Mouse (Mus musculus): ENCODE data around the gene Alox5. TPM values are rescaled to one million over a fixed set of nuclear protein-coding genes. Genes with fewer than 3 reads are reported as not detected.

Alox5 gene
- polyA plus RNA-seq, 1 experiment from 2014 or later = 2.6 TPM

DNA sequence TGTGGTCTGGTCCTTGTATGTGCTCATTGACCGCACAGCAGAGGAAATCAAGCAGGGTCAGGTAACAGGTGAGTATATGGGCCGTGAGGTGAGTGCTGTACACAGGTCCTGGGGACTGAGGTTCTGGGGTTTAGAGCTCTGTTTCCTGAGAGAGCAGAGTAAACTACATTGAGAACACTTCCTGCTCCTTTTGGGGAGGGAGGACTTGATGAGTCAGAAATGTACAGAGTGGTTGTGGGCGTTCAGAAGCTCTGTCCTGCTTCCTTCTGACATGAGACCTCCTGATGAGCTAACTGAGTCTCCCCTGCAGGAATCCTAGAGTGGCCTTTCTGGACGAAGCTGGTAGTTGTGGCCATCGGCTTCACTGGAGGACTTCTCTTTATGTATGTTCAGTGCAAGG lies 55.3 kb downstream of the Alox5 start:
- Histone ChIP-seq H3K27ac (ENCODE audit: poor library complexity, severe bottlenecking) (no peak overlapping the region), H3K9ac (no peak overlapping the region), H3K4me1 (replicated peaks) (no peaks in the 10 kb centered on the region), H3K4me3 (no peak overlapping the region), H3K4me2 (no peak overlapping the region), H3K9me3 (replicated peaks) (no peaks in the 10 kb centered on the region), H3K36me3 (peaks cover 46% of the 10 kb centered on the region), H3K27me3 (replicated peaks) (no peaks in the 10 kb centered on the region)
- no peak for ATAC-seq (ENCODE audit: insufficient number of reproducible peaks, low FRiP score)
- WGBS = 84% methylated on average over 5 of the region's 5 CpGs

DNA sequence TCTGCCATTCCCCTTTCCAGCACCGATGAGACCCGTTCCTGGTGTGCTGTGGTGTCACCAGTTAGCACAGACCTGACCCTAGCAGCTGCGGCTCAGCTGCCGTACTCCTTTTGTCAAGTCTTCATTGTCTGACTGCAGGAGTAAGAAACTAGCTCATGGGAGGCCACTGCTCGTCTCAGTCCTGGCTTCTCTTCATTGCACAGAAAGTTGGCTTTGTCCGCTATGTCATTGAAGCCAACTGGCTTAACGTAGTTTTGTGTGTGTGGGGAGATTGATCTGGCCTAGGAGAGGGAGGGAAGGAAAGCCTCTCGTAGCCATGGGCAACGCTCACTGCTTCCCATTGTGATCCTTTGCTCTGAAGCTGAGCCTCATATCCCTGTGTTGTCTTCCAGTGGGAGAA lies 55.7 kb downstream of the Alox5 start:
- Histone ChIP-seq H3K4me3 (no peak overlapping the region), H3K27me3 (replicated peaks) (no peaks in the 10 kb centered on the region), H3K4me1 (replicated peaks) (no peaks in the 10 kb centered on the region), H3K9ac (no peak overlapping the region), H3K36me3 (peaks cover 41% of the 10 kb centered on the region), H3K4me2 (no peak overlapping the region), H3K9me3 (replicated peaks) (no peaks in the 10 kb centered on the region), H3K27ac (ENCODE audit: poor library complexity, severe bottlenecking) (no peak overlapping the region)
- 90% methylated on average over 9 of the region's 9 CpGs for WGBS
- ATAC-seq (ENCODE audit: insufficient number of reproducible peaks, low FRiP score) = no peak

DNA sequence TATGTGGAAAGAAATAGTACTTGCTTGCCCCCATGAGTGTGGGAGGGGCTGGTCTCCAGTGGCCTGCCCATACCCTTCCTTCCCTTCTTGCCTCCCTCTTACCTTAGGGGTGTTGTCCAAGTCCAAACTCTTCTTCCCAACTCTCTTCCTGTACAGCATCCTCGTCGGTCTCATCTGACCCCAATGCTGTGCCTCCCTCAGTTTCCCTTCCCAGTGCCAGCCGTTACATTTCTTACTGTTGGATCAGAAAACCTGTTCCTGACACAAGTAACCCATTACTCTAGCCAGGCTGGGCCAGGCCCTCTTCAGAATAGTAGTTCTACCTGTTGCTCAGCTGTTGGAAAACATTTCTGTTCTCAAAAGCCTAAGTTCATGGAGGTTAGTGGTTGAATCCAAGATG lies 58.6 kb downstream of the Alox5 start:
- WGBS = 92% methylated on average over 3 of the region's 3 CpGs

DNA sequence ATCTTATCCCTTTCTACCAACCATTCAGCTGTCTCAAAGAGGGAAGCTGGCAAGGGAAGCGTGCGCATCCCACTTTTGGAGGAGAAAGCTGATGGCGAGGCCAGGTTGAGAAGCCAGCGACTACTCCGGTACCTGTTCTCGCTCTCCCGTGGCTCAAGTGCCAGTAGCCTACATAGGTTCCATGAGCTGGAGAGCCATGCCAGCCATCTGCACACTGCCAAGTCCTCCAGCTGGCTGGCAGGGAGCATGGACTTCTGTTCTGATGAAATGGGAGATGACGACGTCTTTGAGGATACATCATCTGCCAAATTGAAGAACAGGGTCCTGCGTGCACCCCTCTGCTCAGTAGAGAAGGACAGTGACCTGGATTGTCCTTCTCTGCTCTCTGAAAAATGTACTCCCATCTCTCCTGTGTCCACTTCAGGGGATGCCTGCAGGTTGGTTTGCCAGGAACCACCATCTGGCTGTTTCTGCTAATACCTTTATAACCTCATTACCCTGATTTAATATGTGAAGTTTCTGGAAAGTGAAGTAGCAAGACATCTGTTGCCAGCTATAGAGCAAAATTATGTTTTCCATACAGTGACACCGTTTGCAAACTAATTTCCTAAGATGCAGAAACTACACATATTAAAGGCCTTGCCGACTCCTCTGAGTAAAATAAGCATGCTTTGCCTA lies 59.1 kb downstream of the Alox5 start:
- H3K4me3 ChIP-seq = no peak overlapping the region
- no peak overlapping the region for H3K9ac ChIP-seq
- no peaks in the 10 kb centered on the region for H3K27me3 ChIP-seq (replicated peaks)
- peaks cover 23% of the 10 kb centered on the region for H3K36me3 ChIP-seq
- no peaks in the 10 kb centered on the region for H3K9me3 ChIP-seq (replicated peaks)
- ATAC-seq (ENCODE audit: insufficient number of reproducible peaks, low FRiP score) = no peak
- 0 out of 2 replicates have a peak, but pooled peaks cover 7% of the 10 kb centered on the region for H3K4me1 ChIP-seq (replicated peaks)
- H3K4me2 ChIP-seq = no peak overlapping the region
- no peak overlapping the region for H3K27ac ChIP-seq (ENCODE audit: poor library complexity, severe bottlenecking)
- WGBS = 91% methylated on average over 12 of the region's 12 CpGs

More for the DNA sequence above, 58.6 kb downstream of the Alox5 start:
- Histone ChIP-seq H3K4me1 (replicated peaks) (0 out of 2 replicates have a peak, but pooled peaks cover 5% of the 10 kb centered on the region), H3K9ac (no peak overlapping the region), H3K9me3 (replicated peaks) (no peaks in the 10 kb centered on the region), H3K4me3 (no peak overlapping the region), H3K36me3 (peaks cover 27% of the 10 kb centered on the region), H3K27ac (ENCODE audit: poor library complexity, severe bottlenecking) (no peak overlapping the region), H3K4me2 (no peak overlapping the region), H3K27me3 (replicated peaks) (no peaks in the 10 kb centered on the region)
- no peak for ATAC-seq (ENCODE audit: insufficient number of reproducible peaks, low FRiP score)

DNA sequence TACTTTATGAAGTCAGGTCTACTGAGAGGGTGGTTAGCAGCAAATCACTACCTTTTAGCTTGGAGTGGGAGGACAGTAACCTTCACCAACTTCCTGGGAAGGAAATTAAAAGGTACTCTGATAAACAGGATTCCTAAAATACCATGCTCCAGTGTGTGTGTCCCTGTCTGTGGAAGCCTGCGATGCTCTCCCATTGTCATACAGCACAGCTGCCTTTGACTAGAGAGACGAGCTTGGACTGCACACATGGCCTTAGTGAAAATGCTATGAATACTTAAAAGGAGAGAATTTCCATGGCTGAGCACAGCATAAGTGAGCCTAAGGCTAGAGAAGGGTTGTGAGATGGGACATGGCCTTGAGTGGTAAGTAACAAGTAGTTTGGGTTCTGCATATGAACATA lies 62.8 kb downstream of the Alox5 start:
- no peak overlapping the region for H3K27ac ChIP-seq (ENCODE audit: poor library complexity, severe bottlenecking)
- H3K4me3 ChIP-seq = no peak overlapping the region
- peaks cover 10% of the 10 kb centered on the region for H3K36me3 ChIP-seq
- H3K27me3 ChIP-seq (replicated peaks) = no peaks in the 10 kb centered on the region
- 54% methylated on average over 2 of the region's 2 CpGs for WGBS
- H3K4me1 ChIP-seq (replicated peaks) = 0 out of 2 replicates have a peak, but pooled peaks cover 9% of the 10 kb centered on the region
- ATAC-seq (ENCODE audit: insufficient number of reproducible peaks, low FRiP score) = no peak
- no peak overlapping the region for H3K9ac ChIP-seq
- H3K9me3 ChIP-seq (replicated peaks) = no peaks in the 10 kb centered on the region
- no peak overlapping the region for H3K4me2 ChIP-seq

DNA sequence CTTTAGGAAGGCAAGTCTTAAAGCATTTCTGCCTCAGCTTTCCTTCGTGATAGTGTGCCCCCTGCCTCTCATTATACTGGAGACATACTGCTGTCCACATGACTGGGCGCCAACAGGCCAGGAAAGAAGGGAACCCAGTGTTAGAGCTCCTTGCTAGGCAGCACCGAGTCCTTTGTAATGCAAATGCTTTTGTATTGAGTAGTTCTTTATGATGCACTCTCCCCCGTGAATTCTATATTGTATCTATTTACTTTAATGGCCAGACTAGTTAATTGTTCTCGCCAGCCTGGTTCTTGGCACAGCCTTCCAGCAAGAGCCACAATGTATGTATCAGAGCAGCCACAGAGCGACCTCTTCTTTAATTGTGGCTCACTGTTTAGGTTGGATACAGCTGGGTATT lies 63.4 kb downstream of the Alox5 start:
- WGBS = 82% methylated on average over 6 of the region's 6 CpGs
- Histone ChIP-seq H3K4me2 (no peak overlapping the region), H3K36me3 (peaks cover 10% of the 10 kb centered on the region), H3K27ac (ENCODE audit: poor library complexity, severe bottlenecking) (no peak overlapping the region), H3K4me3 (no peak overlapping the region), H3K27me3 (replicated peaks) (no peaks in the 10 kb centered on the region), H3K4me1 (replicated peaks) (0 out of 2 replicates have a peak, but pooled peaks cover 9% of the 10 kb centered on the region), H3K9ac (no peak overlapping the region), H3K9me3 (replicated peaks) (no peaks in the 10 kb centered on the region)
- no peak for ATAC-seq (ENCODE audit: insufficient number of reproducible peaks, low FRiP score)

DNA sequence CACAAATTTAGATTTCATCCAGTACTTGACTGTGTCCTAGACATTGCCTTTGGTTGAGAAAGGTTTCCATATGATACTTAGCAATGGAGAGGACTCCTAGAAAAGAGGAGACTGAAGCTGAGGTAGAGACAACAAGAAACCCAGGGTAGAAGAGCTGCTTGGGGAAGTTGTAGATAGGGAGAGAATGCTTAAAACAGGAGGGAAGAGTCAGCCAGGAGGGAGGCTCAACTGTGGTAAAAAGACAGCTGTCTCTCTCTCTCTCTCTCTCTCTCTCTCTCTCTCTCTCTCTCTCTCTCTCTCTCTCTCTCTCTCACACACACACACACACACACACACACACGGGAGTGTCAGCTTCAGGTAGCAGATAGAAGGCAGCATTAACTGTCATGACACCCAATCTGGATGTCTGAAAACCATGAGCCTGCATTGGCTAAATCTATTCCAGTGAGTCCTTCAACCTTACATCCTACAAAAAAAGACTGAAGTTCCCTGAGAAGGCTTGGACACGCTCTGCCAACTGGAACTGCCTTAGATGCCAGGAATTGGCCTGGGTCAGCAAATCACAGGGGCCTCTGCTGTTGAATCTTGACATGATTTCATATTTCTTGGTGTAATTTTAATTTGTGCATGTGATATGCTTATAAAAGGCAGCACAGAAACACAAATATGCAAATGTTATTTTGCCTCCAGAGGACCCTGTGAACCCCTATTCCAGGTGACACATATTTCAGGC lies 65.9 kb downstream of the Alox5 start:
- no peaks in the 10 kb centered on the region for H3K9me3 ChIP-seq (replicated peaks)
- no peaks in the 10 kb centered on the region for H3K36me3 ChIP-seq
- H3K27me3 ChIP-seq (replicated peaks) = no peaks in the 10 kb centered on the region
- H3K4me1 ChIP-seq (replicated peaks) = 0 out of 2 replicates have a peak, but pooled peaks cover 9% of the 10 kb centered on the region
- no peak overlapping the region for H3K4me3 ChIP-seq
- 87% methylated on average over 2 of the region's 2 CpGs for WGBS
- no peak overlapping the region for H3K27ac ChIP-seq (ENCODE audit: poor library complexity, severe bottlenecking)
- H3K9ac ChIP-seq = no peak overlapping the region
- no peak overlapping the region for H3K4me2 ChIP-seq
- no peak for ATAC-seq (ENCODE audit: insufficient number of reproducible peaks, low FRiP score)

DNA sequence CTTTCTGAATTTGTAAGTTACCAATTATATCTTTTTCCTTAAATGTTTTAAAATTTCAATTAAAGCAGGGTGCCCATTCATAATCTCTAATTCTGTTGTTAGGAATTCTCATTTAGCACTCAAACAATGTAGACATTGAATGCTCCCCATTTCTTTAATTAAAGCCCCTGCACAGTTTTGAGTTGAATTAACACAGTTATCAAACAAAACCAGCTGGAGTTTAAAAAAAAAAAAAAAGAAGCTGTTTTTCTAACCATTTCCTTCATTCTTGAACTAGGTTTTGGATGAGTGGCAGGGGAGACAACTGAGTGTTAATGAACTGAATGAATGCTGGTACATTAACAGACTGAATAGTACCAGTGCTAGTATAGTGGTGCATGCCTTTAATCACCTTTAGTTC lies 71.5 kb downstream of the Alox5 start:
- Histone ChIP-seq H3K4me2 (no peak overlapping the region), H3K36me3 (no peaks in the 10 kb centered on the region), H3K27me3 (replicated peaks) (no peaks in the 10 kb centered on the region), H3K9me3 (replicated peaks) (no peaks in the 10 kb centered on the region), H3K4me3 (no peak overlapping the region), H3K9ac (no peak overlapping the region), H3K4me1 (replicated peaks) (peaks cover 12% of the 10 kb centered on the region), H3K27ac (ENCODE audit: poor library complexity, severe bottlenecking) (no peak overlapping the region)
- ATAC-seq (ENCODE audit: insufficient number of reproducible peaks, low FRiP score) = no peak

DNA sequence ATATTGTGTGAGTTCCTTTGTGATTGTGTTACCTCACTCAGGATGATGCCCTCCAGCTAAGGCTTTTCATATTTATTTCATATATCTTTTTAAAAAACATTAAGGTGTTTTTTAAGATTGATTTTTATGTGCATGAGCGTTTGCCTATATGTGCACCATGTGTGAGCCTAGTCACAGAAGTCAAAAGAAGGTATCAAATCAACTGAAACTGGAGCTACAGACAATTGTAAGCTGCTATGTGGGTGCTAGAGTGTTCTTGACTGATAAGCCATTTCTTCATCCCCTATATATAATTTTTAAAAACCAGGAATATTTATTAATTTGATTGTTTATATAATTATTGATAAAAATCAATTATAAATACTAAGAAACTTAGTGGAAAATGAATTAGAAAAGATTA lies 72.9 kb downstream of the Alox5 start:
- Histone ChIP-seq H3K9ac (no peak overlapping the region), H3K4me2 (no peak overlapping the region), H3K4me1 (replicated peaks) (peaks cover 18% of the 10 kb centered on the region), H3K27me3 (replicated peaks) (no peaks in the 10 kb centered on the region), H3K27ac (ENCODE audit: poor library complexity, severe bottlenecking) (no peak overlapping the region), H3K9me3 (replicated peaks) (no peaks in the 10 kb centered on the region), H3K4me3 (no peak overlapping the region), H3K36me3 (no peaks in the 10 kb centered on the region)
- WGBS = 97% methylated on average over 1 of the region's 1 CpGs
- ATAC-seq (ENCODE audit: insufficient number of reproducible peaks, low FRiP score) = no peak

DNA sequence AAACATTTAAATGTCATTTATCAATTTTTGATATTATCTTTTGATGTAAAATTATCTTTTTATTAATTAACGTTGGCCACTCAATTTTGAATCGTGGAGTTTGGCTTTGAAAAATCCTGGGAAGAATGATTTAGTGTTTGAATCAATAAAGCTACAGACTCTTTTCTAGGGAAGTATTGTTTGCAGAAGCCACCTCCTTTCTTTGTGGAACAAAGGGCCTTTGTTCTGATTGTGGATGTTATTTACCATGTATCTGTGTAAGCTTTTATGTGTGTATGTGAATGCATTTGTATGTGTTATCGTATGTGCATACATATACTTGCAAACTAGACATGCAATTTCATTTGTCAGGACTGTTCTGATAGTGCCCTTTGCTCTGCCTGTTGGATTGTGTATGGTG lies 74.5 kb downstream of the Alox5 start:
- ATAC-seq (ENCODE audit: insufficient number of reproducible peaks, low FRiP score) = no peak
- WGBS = 84% methylated on average over 3 of the region's 3 CpGs
- Histone ChIP-seq H3K9ac (no peak overlapping the region), H3K4me3 (no peak overlapping the region), H3K4me2 (no peak overlapping the region), H3K4me1 (replicated peaks) (peaks cover 18% of the 10 kb centered on the region), H3K27ac (ENCODE audit: poor library complexity, severe bottlenecking) (no peak overlapping the region), H3K9me3 (replicated peaks) (no peaks in the 10 kb centered on the region), H3K27me3 (replicated peaks) (no peaks in the 10 kb centered on the region), H3K36me3 (no peaks in the 10 kb centered on the region)

DNA sequence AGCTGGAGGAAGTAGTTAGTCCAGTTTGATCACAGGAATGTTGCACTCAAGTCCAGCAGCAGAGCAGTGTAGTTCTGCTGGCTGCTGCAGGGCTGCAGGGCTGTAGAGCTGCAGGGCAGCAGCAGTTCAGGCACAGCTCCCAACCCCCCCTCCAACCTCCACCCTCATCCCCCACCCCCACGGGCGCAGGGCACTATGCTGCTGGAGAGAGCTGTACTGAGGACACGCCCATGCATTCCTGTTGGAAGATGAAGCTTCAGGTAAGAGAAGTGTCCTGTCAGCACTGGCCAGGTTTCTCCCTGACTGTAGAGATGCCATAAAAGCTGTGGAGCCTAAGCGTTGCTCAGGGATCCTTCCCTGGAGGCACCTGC lies 74.9 kb downstream of the Alox5 start:
- H3K4me2 ChIP-seq = no peak overlapping the region

More for the DNA sequence above, 74.9 kb downstream of the Alox5 start:
- H3K9ac ChIP-seq = no peak overlapping the region
- H3K27me3 ChIP-seq (replicated peaks) = no peaks in the 10 kb centered on the region
- H3K27ac ChIP-seq (ENCODE audit: poor library complexity, severe bottlenecking) = no peak overlapping the region
- no peaks in the 10 kb centered on the region for H3K36me3 ChIP-seq
- no peak for ATAC-seq (ENCODE audit: insufficient number of reproducible peaks, low FRiP score)
- no peaks in the 10 kb centered on the region for H3K9me3 ChIP-seq (replicated peaks)
- no peak overlapping the region for H3K4me3 ChIP-seq
- H3K4me1 ChIP-seq (replicated peaks) = peaks cover 18% of the 10 kb centered on the region
- 36% methylated on average over 4 of the region's 4 CpGs for WGBS

Measured in heart, embryonic 12.5 days (tissue).